Mouse (Mus musculus) brain, embryonic 14.5 days (tissue): ENCODE measurements around the gene Map7d1.

Experiments used
- CTCF ChIP-seq: fragments of 200-500 bp; IDR thresholded peaks from 2 replicates; pipeline ENCODE4 v1.5.1; 2012; ENCODE audit warnings: inconsistent platforms, mild to moderate bottlenecking, moderate library complexity, borderline replicate concordance; ENCODE audit not compliant: insufficient read depth, insufficient read length; ENCODE audit errors: extremely low read depth
- POLR2A ChIP-seq: fragments of 200-500 bp; IDR thresholded peaks from 2 replicates; pipeline ENCODE4 v1.6.1; 2012; ENCODE audit warnings: mild to moderate bottlenecking, inconsistent platforms, borderline replicate concordance; ENCODE audit not compliant: poor library complexity, insufficient read depth, insufficient read length, severe bottlenecking; ENCODE audit errors: extremely low read depth

GRCm38 (mm10) chr4:126233676-126234308 lies 22.4 kb downstream of the Map7d1 start:
- TF ChIP-seq POLR2A (no peak), CTCF (no peak)
